Mouse (Mus musculus) thymus, postnatal 36 days (tissue): ENCODE measurements around the gene Ppp3ca.
A peak's percentile ranks its signal among the peaks of the same experiment; 100 is the strongest.

Source experiments
- DNase-seq, 2 experiments: peaks; one replicate each; pipeline ENCODE4 v3.0.0; 2022; ENCODE audit warnings: mixed read lengths in 2 of 2

Gene Ppp3ca

GRCm38 (mm10) chr3:136816319-136816718 lies 146.4 kb downstream of the Ppp3ca start:
- DNase-seq = no peak

GRCm38 (mm10) chr3:136818997-136819396 lies 149.1 kb downstream of the Ppp3ca start:
- DNase-seq = no peak

GRCm38 (mm10) chr3:136821039-136821438 lies 151.1 kb downstream of the Ppp3ca start:
- DNase-seq = no peak

GRCm38 (mm10) chr3:136821993-136822392 lies 152.1 kb downstream of the Ppp3ca start:
- DNase-seq = no peak

GRCm38 (mm10) chr3:136822431-136822830 lies 152.5 kb downstream of the Ppp3ca start:
- DNase-seq = no peak

- no peak for DNase-seq
These were observed 158.5 kb downstream of the Ppp3ca start for GRCm38 (mm10) chr3:136828451-136828850.

GRCm38 (mm10) chr3:136829109-136829508 lies 159.2 kb downstream of the Ppp3ca start:
- DNase-seq = no peak

- DNase-seq = no peak
These were observed 160.8 kb downstream of the Ppp3ca start for GRCm38 (mm10) chr3:136830687-136831220.

- no peak for DNase-seq
These were observed 163.2 kb downstream of the Ppp3ca start for GRCm38 (mm10) chr3:136833003-136833745.

GRCm38 (mm10) chr3:136833893-136834292 lies 164.0 kb downstream of the Ppp3ca start:
- no peak for DNase-seq

GRCm38 (mm10) chr3:136835851-136836250 lies 165.9 kb downstream of the Ppp3ca start:
- no peak for DNase-seq

- no peak for DNase-seq
These were observed 166.6 kb downstream of the Ppp3ca start for GRCm38 (mm10) chr3:136836319-136837193.

- DNase-seq = peak; percentile 49 to 56
These were observed 167.7 kb downstream of the Ppp3ca start for GRCm38 (mm10) chr3:136837589-136837988.

GRCm38 (mm10) chr3:136841282-136841681 lies 171.4 kb downstream of the Ppp3ca start:
- DNase-seq = no peak

GRCm38 (mm10) chr3:136842384-136842783 lies 172.5 kb downstream of the Ppp3ca start:
- DNase-seq = no peak

- no peak for DNase-seq
These were observed 174.0 kb downstream of the Ppp3ca start for GRCm38 (mm10) chr3:136843811-136844491.

GRCm38 (mm10) chr3:136849035-136849434 lies 179.1 kb downstream of the Ppp3ca start:
- no peak for DNase-seq

GRCm38 (mm10) chr3:136852921-136853320 lies 183.0 kb downstream of the Ppp3ca start:
- no peak for DNase-seq

GRCm38 (mm10) chr3:136853596-136853995 lies 183.7 kb downstream of the Ppp3ca start:
- no peak for DNase-seq

- no peak for DNase-seq
These were observed 186.1 kb downstream of the Ppp3ca start for GRCm38 (mm10) chr3:136855996-136856395.

GRCm38 (mm10) chr3:136862051-136862837 lies 192.3 kb downstream of the Ppp3ca start:
- no peak for DNase-seq

GRCm38 (mm10) chr3:136863127-136863526 lies 193.2 kb downstream of the Ppp3ca start:
- no peak for DNase-seq
